Mouse (Mus musculus) heart, embryonic 14.5 days (tissue): ENCODE results near the gene Rgs8. TPM values are rescaled to one million over a fixed set of nuclear protein-coding genes. Genes with fewer than 3 reads are reported as not detected.

Experiments
- ATAC-seq: fragments of 200-750 bp; cut with Nextera tagmentation; 2 replicates; pipeline ENCODE4 v1.8.0; 2017; ENCODE audit warnings: low read depth, moderate TSS enrichment; ENCODE audit not compliant: insufficient number of reproducible peaks, insufficient read depth, low FRiP score
- H3K27ac ChIP-seq, 2 experiments: fragments of 200-500 bp in 1 of 2; fragments of 300-500 bp in 1 of 2; sonication (generic) in 1 of 2; replicated peaks in 1 of 2; 2 replicates each; pipeline ENCODE4 v1.5.1; 2012 to 2014; ENCODE audit warnings: low read depth in 2 of 2, low read length in 2 of 2, control low read depth in 1 of 2, mild to moderate bottlenecking in 1 of 2, mixed read lengths in 1 of 2; ENCODE audit not compliant: control insufficient read depth in 1 of 2, insufficient read depth in 1 of 2
- H3K27me3 ChIP-seq: fragments of 300-500 bp; sonication (generic); 2 replicates; pipeline ENCODE4 v1.6.1; 2014; ENCODE audit warnings: mild to moderate bottlenecking, low read length, control low read depth; ENCODE audit not compliant: control insufficient read depth, insufficient read depth
- H3K36me3 ChIP-seq: fragments of 300-500 bp; sonication (generic); 2 replicates; pipeline ENCODE4 v1.6.1; 2014; ENCODE audit warnings: mild to moderate bottlenecking, control low read depth, low read length, mixed read lengths; ENCODE audit not compliant: control insufficient read depth, insufficient read depth
- H3K4me1 ChIP-seq, 2 experiments: fragments of 200-500 bp in 1 of 2; fragments of 300-500 bp in 1 of 2; sonication (generic) in 1 of 2; 2 replicates each; pipeline ENCODE4 v1.6.1; 2012 to 2014; ENCODE audit warnings: low read length in 2 of 2, control low read depth in 1 of 2, mixed read lengths in 1 of 2; ENCODE audit not compliant: control insufficient read depth in 2 of 2, insufficient read depth in 2 of 2
- H3K4me2 ChIP-seq: fragments of 300-500 bp; sonication (generic); 2 replicates; pipeline ENCODE4 v1.6.1; 2014; ENCODE audit warnings: mild to moderate bottlenecking, low read length
- H3K4me3 ChIP-seq, 2 experiments: fragments of 200-500 bp in 1 of 2; fragments of 300-500 bp in 1 of 2; sonication (generic) in 1 of 2; 2 replicates each; pipeline ENCODE4 v1.5.1; 2012 to 2014; ENCODE audit warnings: low read length in 2 of 2, mild to moderate bottlenecking in 2 of 2, control low read depth in 1 of 2, low read depth in 1 of 2, moderate library complexity in 1 of 2; ENCODE audit not compliant: control insufficient read depth in 1 of 2, insufficient read depth in 1 of 2
- H3K9ac ChIP-seq: fragments of 300-500 bp; sonication (generic); 2 replicates; pipeline ENCODE4 v1.6.1; 2014; ENCODE audit warnings: mild to moderate bottlenecking, low read length
- H3K9me3 ChIP-seq: fragments of 300-500 bp; sonication (generic); 2 replicates; pipeline ENCODE4 v1.6.1; 2016; ENCODE audit warnings: low read length, control low read depth; ENCODE audit not compliant: control insufficient read depth
- WGBS: fragments of 180-500 bp; shearing (Covaris S2); extraction: QIAGEN DNeasy Blood & Tissue Kit; methylation state at CpG from one replicate; pipeline ENCODE4 v1.1.7; 2014; 5-methylcytosine and 5-hydroxymethylcytosine counted together
- polyA plus RNA-seq: library from polyadenylated mRNA; unstranded; fragments of >200 nt; fragmentation: Nextera tagmentation; extraction: Ambion mirVana; gene quantifications from 2 replicates; pipeline ENCODE4 v1.2.1, GENCODE M21; 2014

The Rgs8 gene
- polyA plus RNA-seq, 1 experiment from 2014 or later = 0.58 TPM

GRCm38 (mm10) chr1:153698311-153699084 lies 45.7 kb downstream of the Rgs8 start:
- H3K27me3 ChIP-seq = no peaks in the 10 kb centered on the region
- H3K4me1 ChIP-seq = peaks cover 7 to 14% of the 10 kb centered on the region in 2 experiments
- no peaks in the 10 kb centered on the region for H3K36me3 ChIP-seq
- no peak overlapping the region for H3K4me3 ChIP-seq
- 60% methylated on average over 7 of the region's 7 CpGs for WGBS
- no peak overlapping the region for H3K27ac ChIP-seq
- no peaks in the 10 kb centered on the region for H3K9me3 ChIP-seq
- H3K9ac ChIP-seq = no peak overlapping the region
- ATAC-seq = no peak
- no peak overlapping the region for H3K4me2 ChIP-seq

GRCm38 (mm10) chr1:153700448-153701063 lies 47.7 kb downstream of the Rgs8 start:
- Histone ChIP-seq H3K9me3 (no peaks in the 10 kb centered on the region), H3K27ac (no peak overlapping the region), H3K36me3 (no peaks in the 10 kb centered on the region), H3K4me1 (peaks cover 16 to 23% of the 10 kb centered on the region in 2 experiments), H3K9ac (no peak overlapping the region), H3K27me3 (no peaks in the 10 kb centered on the region), H3K4me3 (no peak overlapping the region), H3K4me2 (no peak overlapping the region)
- 85% methylated on average over 11 of the region's 11 CpGs for WGBS
- ATAC-seq = no peak

GRCm38 (mm10) chr1:153701461-153701860 lies 48.6 kb downstream of the Rgs8 start:
- WGBS = 86% methylated on average over 1 of the region's 1 CpGs
- H3K27ac ChIP-seq = no peak overlapping the region
- H3K4me2 ChIP-seq = no peak overlapping the region
- H3K9me3 ChIP-seq = no peaks in the 10 kb centered on the region
- no peaks in the 10 kb centered on the region for H3K36me3 ChIP-seq
- H3K4me3 ChIP-seq = no peak overlapping the region
- no peaks in the 10 kb centered on the region for H3K27me3 ChIP-seq
- no peak for ATAC-seq
- no peak overlapping the region for H3K9ac ChIP-seq
- peaks cover 16 to 23% of the 10 kb centered on the region in 2 experiments for H3K4me1 ChIP-seq

GRCm38 (mm10) chr1:153702166-153702852 lies 49.5 kb downstream of the Rgs8 start:
- WGBS = 74% methylated on average over 8 of the region's 8 CpGs
- Histone ChIP-seq H3K27ac (no peak overlapping the region), H3K4me1 (peaks cover 16 to 23% of the 10 kb centered on the region in 2 experiments), H3K36me3 (no peaks in the 10 kb centered on the region), H3K9me3 (no peaks in the 10 kb centered on the region), H3K9ac (no peak overlapping the region), H3K4me3 (no peak overlapping the region), H3K4me2 (no peak overlapping the region), H3K27me3 (no peaks in the 10 kb centered on the region)
- ATAC-seq = no peak

GRCm38 (mm10) chr1:153702853-153703410 lies 50.1 kb downstream of the Rgs8 start:
- peaks cover 16 to 23% of the 10 kb centered on the region in 2 experiments for H3K4me1 ChIP-seq
- no peaks in the 10 kb centered on the region for H3K36me3 ChIP-seq
- H3K27ac ChIP-seq = no peak overlapping the region

GRCm38 (mm10) chr1:153703445-153703991 lies 50.7 kb downstream of the Rgs8 start:
- 8% methylated on average over 12 of the region's 12 CpGs for WGBS
- no peak overlapping the region for H3K4me3 ChIP-seq

More at GRCm38 (mm10) chr1:153702853-153703410, 50.1 kb downstream of the Rgs8 start:
- no peaks in the 10 kb centered on the region for H3K9me3 ChIP-seq
- no peak overlapping the region for H3K9ac ChIP-seq
- no peak for ATAC-seq
- WGBS = 70% methylated on average over 8 of the region's 8 CpGs
- no peak overlapping the region for H3K4me2 ChIP-seq
- no peak overlapping the region for H3K4me3 ChIP-seq
- no peaks in the 10 kb centered on the region for H3K27me3 ChIP-seq

GRCm38 (mm10) chr1:153704174-153704573 lies 51.3 kb downstream of the Rgs8 start:
- no peaks in the 10 kb centered on the region for H3K9me3 ChIP-seq
- H3K36me3 ChIP-seq = no peaks in the 10 kb centered on the region
- no peak overlapping the region for H3K4me3 ChIP-seq
- 18% methylated on average over 7 of the region's 7 CpGs for WGBS
- H3K27me3 ChIP-seq = no peaks in the 10 kb centered on the region
- no peak overlapping the region for H3K27ac ChIP-seq
- no peak for ATAC-seq
- no peak overlapping the region for H3K9ac ChIP-seq
- peaks cover 16 to 20% of the 10 kb centered on the region in 2 experiments for H3K4me1 ChIP-seq
- peak overlapping the region; percentile 39 for H3K4me2 ChIP-seq

More at GRCm38 (mm10) chr1:153703445-153703991, 50.7 kb downstream of the Rgs8 start:
- Histone ChIP-seq H3K36me3 (no peaks in the 10 kb centered on the region), H3K9ac (0 out of 2 replicates have a peak overlapping the region, but pooled peaks have one; percentile 23), H3K4me2 (peak overlapping the region; percentile 39), H3K9me3 (no peaks in the 10 kb centered on the region), H3K4me1 (peaks cover 16 to 21% of the 10 kb centered on the region in 2 experiments), H3K27me3 (no peaks in the 10 kb centered on the region), H3K27ac (0 out of 4 replicates have a peak overlapping the region, but pooled peaks of 1 of the 2 experiments have one; percentile 0)
- ATAC-seq = 0 out of 2 replicates have a peak, but pooled peaks have one; percentile 55
